Mouse (Mus musculus) embryonic facial prominence, embryonic 14.5 days (tissue): ENCODE results near the gene Spag8. TPM values are rescaled to one million over a fixed set of nuclear protein-coding genes. Genes with fewer than 3 reads are reported as not detected.
A peak's percentile ranks its signal among the peaks of the same experiment; 100 is the strongest.

Experiments
- ATAC-seq: fragments of 200-750 bp; cut with Nextera tagmentation; 2 replicates; pipeline ENCODE4 v1.8.0; 2017; ENCODE audit warnings: low read depth, moderate number of reproducible peaks, moderate TSS enrichment
- DNase-seq: peaks from one replicate; pipeline ENCODE4 v3.0.0-alpha.2; 2015; ENCODE audit warnings: low spot score
- H3K27ac ChIP-seq: fragments of 300-500 bp; sonication (generic); replicated peaks from 2 replicates; pipeline ENCODE4 v1.5.1; 2014; ENCODE audit warnings: low read depth, mild to moderate bottlenecking, low read length, moderate library complexity
- H3K27me3 ChIP-seq: fragments of 300-500 bp; sonication (generic); replicated peaks from 2 replicates; pipeline ENCODE4 v1.6.1; 2014; ENCODE audit warnings: low read length; ENCODE audit not compliant: control insufficient read depth, insufficient read depth
- H3K36me3 ChIP-seq: fragments of 300-500 bp; sonication (generic); 2 replicates; pipeline ENCODE4 v1.6.1; 2014; ENCODE audit warnings: low read length, mixed read lengths; ENCODE audit not compliant: control insufficient read depth, insufficient read depth
- H3K4me1 ChIP-seq: fragments of 300-500 bp; sonication (generic); 2 replicates; pipeline ENCODE4 v1.6.1; 2014; ENCODE audit warnings: antibody characterized with exemption, low read length; ENCODE audit not compliant: control insufficient read depth, insufficient read depth
- H3K4me2 ChIP-seq: fragments of 300-500 bp; sonication (generic); 2 replicates; pipeline ENCODE4 v1.6.1; 2014; ENCODE audit warnings: low read depth, mild to moderate bottlenecking, low read length, moderate library complexity, mixed read lengths
- H3K4me3 ChIP-seq: fragments of 300-500 bp; sonication (generic); 2 replicates; pipeline ENCODE4 v1.5.1; 2014; ENCODE audit warnings: low read depth, mild to moderate bottlenecking, low read length
- H3K9ac ChIP-seq: fragments of 300-500 bp; sonication (generic); 2 replicates; pipeline ENCODE4 v1.6.1; 2014; ENCODE audit warnings: low read depth, mild to moderate bottlenecking, low read length, moderate library complexity, mixed read lengths
- H3K9me3 ChIP-seq: fragments of 300-500 bp; sonication (generic); 2 replicates; pipeline ENCODE4 v1.6.1; 2016; ENCODE audit warnings: low read length; ENCODE audit not compliant: control insufficient read depth
- WGBS: fragments of 180-500 bp; shearing (Covaris S2); extraction: QIAGEN DNeasy Blood & Tissue Kit; methylation state at CpG from one replicate; pipeline ENCODE4 v1.1.7; 2014; 5-methylcytosine and 5-hydroxymethylcytosine counted together
- polyA plus RNA-seq: library from polyadenylated mRNA; unstranded; fragments of >200 nt; fragmentation: Nextera tagmentation; extraction: Ambion mirVana; gene quantifications from 2 replicates; pipeline ENCODE4 v1.2.1, GENCODE M21; 2014

Gene Spag8
- polyA plus RNA-seq, 1 experiment from 2014 or later = 4.0 TPM

DNA sequence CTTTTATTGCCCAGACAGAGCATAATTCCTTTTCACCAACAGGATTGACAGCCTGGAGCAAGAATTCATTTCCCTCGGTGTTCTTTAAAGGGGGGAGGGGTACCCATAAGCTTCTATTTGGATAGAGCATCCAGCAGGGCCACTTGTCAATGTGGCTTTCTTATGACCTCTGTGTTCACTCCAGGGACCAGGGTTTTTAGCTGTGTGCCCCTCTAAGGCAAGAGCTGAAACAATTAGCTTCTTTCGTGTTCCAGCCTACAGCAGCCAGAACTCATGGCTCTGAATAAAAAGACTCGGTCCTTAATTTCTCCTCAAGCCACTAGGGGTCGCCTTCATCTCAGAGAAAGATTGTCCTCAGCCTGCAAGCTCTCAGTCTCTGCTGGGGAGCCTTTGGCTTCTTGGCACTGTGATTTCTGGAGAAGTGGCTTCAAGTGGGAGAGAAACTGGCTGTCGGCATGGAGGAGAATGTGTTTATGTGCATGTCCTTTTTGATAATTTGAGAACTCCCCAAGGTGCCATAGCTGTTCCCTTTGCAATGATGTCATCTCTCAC is 23.3 kb downstream of the Spag8 start:
- H3K9ac ChIP-seq = no peak overlapping the region
- H3K27me3 ChIP-seq = no peaks in the 10 kb centered on the region
- DNase-seq (peak; percentile 94), ATAC-seq (peak; percentile 69)
- peaks cover 31% of the 10 kb centered on the region for H3K4me1 ChIP-seq
- peaks cover 15% of the 10 kb centered on the region for H3K9me3 ChIP-seq
- H3K27ac ChIP-seq = peak overlapping the region; percentile 87; the same call in 1 of the 2 replicates
- no peaks in the 10 kb centered on the region for H3K36me3 ChIP-seq
- H3K4me3 ChIP-seq = no peak overlapping the region
- H3K4me2 ChIP-seq = peak overlapping the region; percentile 89
- 3% methylated on average over 5 of the region's 5 CpGs for WGBS

DNA sequence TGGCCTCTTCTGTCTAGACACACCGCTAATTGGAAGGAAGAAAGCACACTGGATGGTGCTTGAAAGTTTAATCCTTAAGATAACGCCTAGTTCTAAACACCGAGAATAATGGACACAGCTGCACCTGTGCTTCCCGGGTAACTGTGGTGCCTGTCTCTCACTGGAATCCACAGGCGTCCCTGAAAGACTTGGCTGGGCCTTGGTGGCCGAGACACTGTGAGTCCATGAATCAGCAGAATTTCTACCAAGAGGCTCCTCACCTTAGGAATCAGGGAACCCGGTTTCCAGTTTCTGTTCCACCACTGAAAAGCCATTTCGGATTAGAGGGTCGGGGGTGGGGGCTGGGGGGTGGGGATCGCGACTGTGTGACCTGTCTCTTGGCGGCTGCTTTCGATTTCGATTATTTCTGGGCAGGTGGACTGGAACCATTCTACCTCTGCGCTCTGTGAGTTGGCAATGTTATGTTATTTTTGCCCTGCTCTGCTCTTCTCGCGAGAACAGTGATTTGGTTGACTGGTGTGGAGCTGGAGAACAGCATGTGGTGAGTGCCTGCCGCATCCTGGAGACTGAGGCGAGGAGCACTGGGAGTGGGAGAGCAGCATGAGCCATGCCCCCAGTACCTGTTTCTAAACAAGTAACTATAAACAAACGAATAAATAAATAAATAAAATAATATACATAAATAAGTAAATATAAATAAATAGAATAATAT is 24.1 kb downstream of the Spag8 start:
- no peak overlapping the region for H3K4me2 ChIP-seq
- WGBS = 35% methylated on average over 20 of the region's 20 CpGs
- peaks cover 22% of the 10 kb centered on the region for H3K9me3 ChIP-seq
- no peaks in the 10 kb centered on the region for H3K36me3 ChIP-seq
- H3K4me3 ChIP-seq = no peak overlapping the region
- peak; percentile 32 for DNase-seq
- H3K27me3 ChIP-seq = no peaks in the 10 kb centered on the region
- no peak overlapping the region for H3K9ac ChIP-seq
- H3K4me1 ChIP-seq = peaks cover 31% of the 10 kb centered on the region
- ATAC-seq = 0 out of 2 replicates have a peak, but pooled peaks have one; percentile 19
- no peak overlapping the region for H3K27ac ChIP-seq

DNA sequence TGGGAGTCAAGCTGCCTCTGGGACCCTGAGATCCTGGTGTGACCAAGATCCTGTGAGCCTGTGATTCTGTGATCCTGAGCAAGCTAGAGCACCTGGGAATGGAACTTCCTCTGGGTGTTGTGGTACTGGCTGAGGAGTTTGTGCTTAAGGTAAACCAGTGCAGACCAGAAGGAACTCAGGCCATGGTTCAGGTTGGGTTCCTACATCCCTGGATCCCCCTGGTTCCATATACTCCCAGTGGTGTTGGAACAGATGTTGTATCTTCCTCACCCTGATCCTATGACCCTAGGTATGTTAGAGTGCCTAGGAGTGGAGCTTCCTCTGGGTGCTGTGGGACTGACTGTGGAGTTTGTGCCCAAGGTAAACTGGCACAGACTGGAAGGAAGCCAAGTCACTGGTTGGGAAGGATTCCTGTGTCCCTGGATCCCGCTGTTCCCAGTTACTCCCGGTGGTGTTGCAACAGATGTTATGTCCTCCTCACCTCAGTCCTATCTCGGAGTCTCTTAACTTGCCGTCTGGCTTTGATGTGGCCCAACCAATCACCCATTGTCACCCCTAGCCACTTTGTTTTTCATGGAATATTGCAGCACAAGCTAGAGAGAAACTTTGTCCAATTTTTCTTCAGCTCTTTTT is 33.1 kb downstream of the Spag8 start:
- no peaks in the 10 kb centered on the region for H3K27me3 ChIP-seq
- no peaks in the 10 kb centered on the region for H3K4me1 ChIP-seq
- no peak overlapping the region for H3K4me3 ChIP-seq
- WGBS = 83% methylated on average over 4 of the region's 4 CpGs
- no peak overlapping the region for H3K9ac ChIP-seq
- H3K9me3 ChIP-seq = peaks cover 8% of the 10 kb centered on the region
- DNase-seq (no peak), ATAC-seq (no peak)
- H3K4me2 ChIP-seq = no peak overlapping the region
- no peaks in the 10 kb centered on the region for H3K36me3 ChIP-seq
- H3K27ac ChIP-seq = no peak overlapping the region

DNA sequence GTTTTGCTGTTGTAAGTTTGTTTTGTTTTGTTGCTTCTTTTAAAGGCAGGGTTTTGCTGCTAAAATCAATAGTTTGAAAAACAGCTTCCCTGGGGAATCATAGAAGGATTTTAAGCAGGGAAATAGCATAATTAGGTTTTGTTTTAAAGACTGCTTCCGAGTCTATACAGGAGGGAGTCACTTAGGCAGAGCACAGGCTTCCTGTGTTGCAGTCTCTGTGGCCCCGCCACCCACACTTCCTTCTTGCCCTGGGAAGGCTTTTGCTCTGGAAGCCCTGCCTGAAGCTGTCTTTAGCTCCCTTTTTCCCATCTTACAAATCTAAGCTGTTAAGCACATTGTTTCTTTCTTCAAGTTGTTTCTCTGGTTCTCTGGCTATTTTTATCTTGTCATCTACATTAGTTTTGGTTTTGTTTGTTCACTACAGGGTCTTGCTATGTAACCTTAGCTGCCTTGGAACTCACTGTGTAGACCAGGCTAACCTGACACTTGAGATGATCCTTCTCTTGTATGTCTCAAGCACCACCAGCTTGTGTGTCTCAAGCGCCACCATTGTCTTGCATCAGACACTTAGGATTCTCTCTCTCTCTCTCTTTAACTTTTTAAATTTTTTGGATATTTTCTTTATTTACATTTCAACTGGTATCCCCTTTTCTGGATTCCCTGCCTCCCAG is 40.2 kb downstream of the Spag8 start:
- Histone ChIP-seq H3K9me3 (no peaks in the 10 kb centered on the region), H3K4me3 (no peak overlapping the region), H3K27ac (no peak overlapping the region), H3K4me2 (no peak overlapping the region), H3K4me1 (no peaks in the 10 kb centered on the region), H3K27me3 (no peaks in the 10 kb centered on the region), H3K9ac (no peak overlapping the region), H3K36me3 (no peaks in the 10 kb centered on the region)
- 49% methylated on average over 3 of the region's 3 CpGs for WGBS
- ATAC-seq (no peak), DNase-seq (no peak)

DNA sequence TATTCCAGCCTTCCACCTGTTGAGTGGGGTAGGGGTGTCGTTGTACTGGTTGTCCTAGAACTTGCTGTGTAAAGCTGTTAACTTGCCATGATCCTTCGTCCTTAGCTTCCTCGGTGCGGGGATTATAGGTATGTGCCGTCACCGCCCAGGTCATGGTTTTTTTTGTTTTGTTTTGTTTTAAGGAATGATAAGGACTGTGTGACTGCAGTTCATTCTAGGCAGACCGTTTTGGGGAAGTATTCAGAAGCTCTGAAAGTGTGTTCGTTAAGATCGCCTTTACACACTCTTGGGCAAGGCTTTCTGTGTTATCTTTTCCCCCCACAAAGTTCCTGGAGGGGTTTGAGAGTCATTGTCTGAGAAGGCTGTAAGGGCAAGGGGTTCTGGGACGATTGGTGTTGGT is 40.9 kb downstream of the Spag8 start:
- no peaks in the 10 kb centered on the region for H3K9me3 ChIP-seq
- H3K4me3 ChIP-seq = no peak overlapping the region
- no peak for DNase-seq
- no peak overlapping the region for H3K9ac ChIP-seq
- no peaks in the 10 kb centered on the region for H3K36me3 ChIP-seq
- H3K4me2 ChIP-seq = no peak overlapping the region
- no peak overlapping the region for H3K27ac ChIP-seq
- no peaks in the 10 kb centered on the region for H3K27me3 ChIP-seq
- 68% methylated on average over 10 of the region's 10 CpGs for WGBS
- H3K4me1 ChIP-seq = no peaks in the 10 kb centered on the region
- no peak for ATAC-seq

DNA sequence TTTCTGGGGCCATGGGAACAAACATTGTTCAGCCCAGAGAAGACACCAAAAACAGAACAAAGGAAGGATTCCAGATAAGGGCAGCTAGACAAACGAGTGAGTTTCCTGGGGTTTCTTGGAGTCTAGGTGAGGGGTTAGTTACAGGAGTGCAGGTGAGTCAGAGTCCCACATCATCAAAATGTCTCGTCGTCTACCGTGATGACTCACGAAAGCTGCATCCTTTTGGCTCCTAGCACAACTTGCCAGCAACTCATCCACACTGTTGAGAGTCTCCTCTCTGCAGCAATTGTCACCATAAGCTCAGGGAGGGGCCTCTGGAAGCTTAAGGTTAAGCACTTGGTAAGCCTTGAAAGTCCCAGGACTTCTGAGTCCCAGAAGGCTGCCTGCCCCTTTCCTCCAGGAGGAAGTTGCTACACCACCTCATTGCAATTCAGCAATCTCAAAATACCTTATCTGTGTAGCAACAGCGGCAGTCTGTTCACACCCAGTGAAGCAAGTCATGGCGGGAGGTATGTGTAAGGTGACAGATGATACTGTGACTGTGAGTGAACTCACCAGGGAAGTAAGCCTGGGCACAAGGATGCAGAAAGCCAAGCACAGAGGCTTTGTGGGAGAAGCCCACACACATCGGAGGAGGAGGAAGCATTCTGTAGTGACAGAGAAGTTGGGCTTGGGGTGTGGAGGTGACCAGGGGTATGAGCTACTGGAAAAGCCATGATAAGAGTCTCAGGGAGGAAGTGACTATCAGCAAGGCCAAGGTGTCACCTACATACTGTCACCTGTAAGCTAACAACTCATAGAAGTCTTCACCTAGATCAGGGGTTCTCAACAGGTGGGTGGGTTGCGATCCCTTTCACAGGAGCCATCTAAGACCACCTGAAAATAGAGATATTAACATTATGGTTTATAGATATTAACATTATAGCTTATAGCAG is 48.4 kb downstream of the Spag8 start:
- ATAC-seq (no peak), DNase-seq (no peak)
- Histone ChIP-seq H3K4me2 (no peak overlapping the region), H3K36me3 (no peaks in the 10 kb centered on the region), H3K27ac (no peak overlapping the region), H3K4me3 (no peak overlapping the region), H3K4me1 (no peaks in the 10 kb centered on the region), H3K9ac (no peak overlapping the region), H3K9me3 (no peaks in the 10 kb centered on the region), H3K27me3 (no peaks in the 10 kb centered on the region)
- WGBS = 73% methylated on average over 9 of the region's 9 CpGs

DNA sequence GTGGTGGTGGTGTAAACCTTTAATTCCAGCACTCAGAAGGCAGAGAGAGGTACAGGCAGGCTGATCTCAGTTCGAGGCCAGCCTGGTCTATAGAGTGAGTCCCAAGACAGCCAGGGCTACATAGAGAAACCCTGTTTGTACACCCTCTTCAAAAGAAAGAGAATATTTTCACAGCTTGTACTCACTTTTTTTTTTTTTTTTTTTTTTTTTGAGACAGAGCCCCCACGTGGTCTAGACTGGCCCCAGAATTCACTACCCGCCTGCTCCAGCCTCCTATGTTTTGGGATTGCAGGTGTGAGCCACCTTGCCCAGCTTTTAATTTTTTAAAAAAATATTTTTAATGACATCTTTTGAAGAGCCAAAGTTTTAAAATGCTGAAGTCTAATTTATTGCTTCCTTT is 49.3 kb downstream of the Spag8 start:
- H3K4me1 ChIP-seq = no peaks in the 10 kb centered on the region
- WGBS = 57% methylated on average over 3 of the region's 3 CpGs
- no peak overlapping the region for H3K4me2 ChIP-seq
- H3K27ac ChIP-seq = no peak overlapping the region
- H3K9ac ChIP-seq = no peak overlapping the region
- H3K27me3 ChIP-seq = no peaks in the 10 kb centered on the region
- DNase-seq = no peak
- ATAC-seq = no peak
- no peak overlapping the region for H3K4me3 ChIP-seq
- no peaks in the 10 kb centered on the region for H3K9me3 ChIP-seq
- H3K36me3 ChIP-seq = no peaks in the 10 kb centered on the region
